Mouse (Mus musculus): ENCODE results near the gene Inpp5k. TPM values are rescaled to one million over a fixed set of nuclear protein-coding genes. Genes with fewer than 3 reads are reported as not detected.

Inpp5k gene
- total RNA-seq, 2 experiments from 2014 or later: 35.6 to 40.0 TPM

GRCm38 (mm10) chr11:75652942-75653684, 22.3 kb downstream of the Inpp5k start:
- ATAC-seq (replicated peaks; ENCODE audit: poor library complexity, severe bottlenecking): peak; percentile 2

GRCm38 (mm10) chr11:75653781-75654470, 23.1 kb downstream of the Inpp5k start:
- ATAC-seq (replicated peaks; ENCODE audit: poor library complexity, severe bottlenecking): peak; percentile 55

- no peak for ATAC-seq (replicated peaks; ENCODE audit: poor library complexity, severe bottlenecking)
Measured at GRCm38 (mm10) chr11:75654471-75655390, 23.9 kb downstream of the Inpp5k start.

GRCm38 (mm10) chr11:75655621-75656545, 25.1 kb downstream of the Inpp5k start:
- peak; percentile 16 for ATAC-seq (replicated peaks; ENCODE audit: poor library complexity, severe bottlenecking)

- no peak for ATAC-seq (replicated peaks; ENCODE audit: poor library complexity, severe bottlenecking)
Measured at GRCm38 (mm10) chr11:75656621-75657590, 26.1 kb downstream of the Inpp5k start.

GRCm38 (mm10) chr11:75657841-75658240, 27.1 kb downstream of the Inpp5k start:
- no peak for ATAC-seq (replicated peaks; ENCODE audit: poor library complexity, severe bottlenecking)

- no peak for ATAC-seq (replicated peaks; ENCODE audit: poor library complexity, severe bottlenecking)
Measured at GRCm38 (mm10) chr11:75658311-75658710, 27.5 kb downstream of the Inpp5k start.

GRCm38 (mm10) chr11:75658996-75659750, 28.4 kb downstream of the Inpp5k start:
- ATAC-seq (replicated peaks; ENCODE audit: poor library complexity, severe bottlenecking): peak; percentile 23; the same call in 1 of the 2 replicates

- ATAC-seq (replicated peaks; ENCODE audit: poor library complexity, severe bottlenecking): no peak
Measured at GRCm38 (mm10) chr11:75660081-75660590, 29.3 kb downstream of the Inpp5k start.

- ATAC-seq (replicated peaks; ENCODE audit: poor library complexity, severe bottlenecking): no peak
Measured at GRCm38 (mm10) chr11:75660941-75661800, 30.4 kb downstream of the Inpp5k start.

- no peak for ATAC-seq (replicated peaks; ENCODE audit: poor library complexity, severe bottlenecking)
Measured at GRCm38 (mm10) chr11:75662131-75662530, 31.3 kb downstream of the Inpp5k start.

- no peak for ATAC-seq (replicated peaks; ENCODE audit: poor library complexity, severe bottlenecking)
Measured at GRCm38 (mm10) chr11:75666296-75666695, 35.5 kb downstream of the Inpp5k start.

- ATAC-seq (replicated peaks; ENCODE audit: poor library complexity, severe bottlenecking): peak; percentile 34; the same call in 1 of the 2 replicates
Measured at GRCm38 (mm10) chr11:75668621-75669020, 37.8 kb downstream of the Inpp5k start.

- peak; percentile 25; the same call in 1 of the 2 replicates for ATAC-seq (replicated peaks; ENCODE audit: poor library complexity, severe bottlenecking)
Measured at GRCm38 (mm10) chr11:75669176-75669852, 38.5 kb downstream of the Inpp5k start.

- ATAC-seq (replicated peaks; ENCODE audit: poor library complexity, severe bottlenecking): peak; percentile 74
Measured at GRCm38 (mm10) chr11:75669853-75670200, 39.0 kb downstream of the Inpp5k start.

Data from granulocyte monocyte progenitor cell, adult 5-6 weeks (primary cell).